Mouse (Mus musculus) MEL-GATA-1-ER (cell line): ENCODE data around the gene Ost4.

Experiments used
- DNase-seq: peaks from one replicate; pipeline ENCODE4 v3.0.0-alpha.2; 2012; ENCODE audit warnings: low read depth; ENCODE audit errors: extremely low read depth

Gene Ost4

GRCm38 (mm10) chr5:30907413-30908059 lies at the start of gene Ost4:
Ost4 (minus strand) TSS chr5:30907788.
- peak; percentile 93 for DNase-seq

- DNase-seq = no peak
Observed at GRCm38 (mm10) chr5:30955751-30956150, 48.2 kb upstream of the Ost4 start.

GRCm38 (mm10) chr5:30954556-30954955 lies 47.0 kb upstream of the Ost4 start:
- no peak for DNase-seq

GRCm38 (mm10) chr5:30954065-30954464 lies 46.5 kb upstream of the Ost4 start:
- DNase-seq = no peak

GRCm38 (mm10) chr5:30952551-30952950 lies 45.0 kb upstream of the Ost4 start:
- DNase-seq = no peak

GRCm38 (mm10) chr5:30951706-30952105 lies 44.1 kb upstream of the Ost4 start:
- no peak for DNase-seq

GRCm38 (mm10) chr5:30950922-30951321 lies 43.3 kb upstream of the Ost4 start:
- DNase-seq = no peak

GRCm38 (mm10) chr5:30950451-30950850 lies 42.9 kb upstream of the Ost4 start:
- DNase-seq = no peak

GRCm38 (mm10) chr5:30949654-30950326 lies 42.2 kb upstream of the Ost4 start:
- peak; percentile 92 for DNase-seq

- no peak for DNase-seq
Observed at GRCm38 (mm10) chr5:30948620-30949019, 41.0 kb upstream of the Ost4 start.

GRCm38 (mm10) chr5:30944956-30945781 lies 37.6 kb upstream of the Ost4 start, which contains the start of gene Cgref1:
Cgref1 (minus strand) TSS chr5:30945591.
- DNase-seq = no peak

GRCm38 (mm10) chr5:30944344-30944743 lies 36.8 kb upstream of the Ost4 start:
- DNase-seq = no peak

GRCm38 (mm10) chr5:30943004-30943403 lies 35.4 kb upstream of the Ost4 start:
- DNase-seq = no peak

- no peak for DNase-seq
Observed at GRCm38 (mm10) chr5:30934725-30935461, 27.3 kb upstream of the Ost4 start.

- no peak for DNase-seq
Observed at GRCm38 (mm10) chr5:30933705-30934104, 26.1 kb upstream of the Ost4 start.

- DNase-seq = no peak
Observed at GRCm38 (mm10) chr5:30931378-30931777, 23.8 kb upstream of the Ost4 start.

- DNase-seq = no peak
Observed at GRCm38 (mm10) chr5:30930846-30931245, 23.3 kb upstream of the Ost4 start.

GRCm38 (mm10) chr5:30930121-30930520 lies 22.5 kb upstream of the Ost4 start:
- DNase-seq = no peak

- no peak for DNase-seq
Observed at GRCm38 (mm10) chr5:30927945-30928529, 20.4 kb upstream of the Ost4 start.

- no peak for DNase-seq
Observed at GRCm38 (mm10) chr5:30926073-30926472, 18.5 kb upstream of the Ost4 start.

GRCm38 (mm10) chr5:30925217-30925616 lies 17.6 kb upstream of the Ost4 start:
- DNase-seq = no peak
